Mouse (Mus musculus): ENCODE measurements around the gene Hadhb.

The Hadhb gene

DNA sequence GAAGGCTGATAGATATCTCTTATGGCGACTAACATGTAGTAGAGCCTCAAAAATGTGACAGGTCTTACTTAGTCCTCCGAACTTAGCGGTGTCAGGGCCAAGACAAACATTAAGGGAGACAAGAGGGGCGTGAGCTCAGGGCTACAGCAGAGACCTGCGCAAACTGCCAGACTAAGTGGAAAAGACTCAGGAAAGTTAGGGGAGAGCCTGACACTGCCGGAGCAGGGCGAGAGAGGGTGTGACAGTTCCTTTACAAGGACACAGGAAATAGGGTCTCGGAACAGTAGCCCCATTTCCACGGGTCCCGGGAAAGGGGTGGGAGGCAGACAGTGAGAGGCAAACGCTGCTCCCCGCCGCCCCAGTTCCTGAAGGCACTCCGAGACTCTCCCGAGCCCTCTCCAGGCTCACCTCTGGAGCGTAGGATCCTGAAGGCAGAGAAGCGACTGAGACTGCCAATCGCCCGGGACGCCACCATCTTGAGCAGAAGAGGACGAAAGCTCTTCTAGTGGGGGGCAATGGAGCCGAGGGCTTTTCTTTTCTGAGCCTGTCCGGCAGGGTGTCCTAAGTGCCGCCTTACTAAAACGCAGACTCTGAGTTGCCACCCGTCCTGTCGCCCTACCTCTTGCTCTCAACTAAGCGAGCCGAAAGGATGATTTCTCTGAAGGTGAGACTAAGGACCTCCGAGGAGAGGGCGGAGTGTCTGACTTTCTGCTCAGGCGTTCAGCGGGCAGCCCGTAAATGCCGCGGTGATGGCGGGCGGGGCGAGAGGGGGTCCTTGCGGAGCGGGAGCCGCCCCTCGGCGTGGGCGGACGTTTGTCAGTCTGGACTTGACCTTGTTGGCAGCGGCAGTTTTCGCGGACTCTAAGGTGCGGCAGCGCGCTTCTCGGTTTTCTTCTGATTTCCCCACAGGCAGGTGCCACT is at the start of gene Hadhb, which contains the start of gene Hadha:
Hadhb (plus strand) TSS at position 775 of the 921 bp plus-strand sequence.
Hadha (minus strand) TSS at position 689 of the 921 bp plus-strand sequence.
- DNase-seq = peak; percentile 94 to 95

DNA sequence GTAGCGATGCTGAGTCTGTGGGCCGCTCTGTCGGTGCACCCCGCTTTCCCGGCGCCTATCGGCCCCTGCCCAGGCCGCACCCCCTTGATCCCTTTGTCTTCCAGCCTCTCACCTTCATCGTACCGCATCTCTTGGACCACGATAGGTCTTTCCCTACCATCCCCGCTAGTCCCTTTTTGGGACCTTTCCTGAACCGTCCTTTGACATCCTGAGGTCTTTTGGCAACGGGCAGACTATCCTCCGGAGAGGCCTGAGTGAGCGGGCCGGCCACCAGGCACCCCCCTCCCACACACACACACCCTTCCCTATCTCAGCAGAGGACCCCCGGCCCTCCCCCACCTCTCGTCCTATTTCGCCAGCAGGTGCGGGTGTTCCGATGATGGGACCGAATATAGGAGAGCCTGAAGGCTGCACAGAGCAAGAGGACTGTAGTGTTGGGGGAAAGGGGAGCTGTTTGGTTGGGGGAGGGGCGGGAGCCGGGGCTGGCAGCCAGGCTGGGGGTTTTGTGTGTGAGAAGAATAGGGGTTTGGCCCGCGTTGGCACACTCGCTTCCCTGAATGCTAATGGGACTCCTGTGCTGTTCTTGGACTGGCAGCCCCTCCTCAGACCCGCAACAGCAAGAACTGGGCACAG is 49.3 kb upstream of the Hadhb start, which contains the start of gene 3110082J24Rik:
3110082J24Rik (minus strand) TSS at position 419 of the 633 bp plus-strand sequence.
- peak in 1 of 2 experiments; percentile 15 for DNase-seq

DNA sequence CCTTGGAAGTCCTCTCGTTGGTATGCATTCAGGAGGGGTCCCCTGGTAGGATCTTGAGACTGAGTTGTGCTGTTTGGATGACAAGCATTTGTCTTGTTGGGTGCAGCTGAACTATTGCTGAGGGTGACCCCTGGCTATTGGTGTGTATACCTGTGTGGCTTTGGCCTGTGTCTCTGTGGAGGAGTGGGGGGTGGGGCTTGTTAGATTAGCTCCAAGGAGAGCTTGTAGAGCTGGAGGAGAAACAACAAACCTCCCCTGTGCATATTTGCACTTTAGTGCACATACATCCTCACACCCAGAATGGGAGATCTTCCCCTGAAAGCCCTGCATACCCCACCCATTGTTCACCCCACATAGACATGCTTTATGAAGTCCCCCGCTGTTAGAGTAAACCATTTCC is 48.3 kb upstream of the Hadhb start:
- DNase-seq = peak in 1 of 2 experiments; percentile 6

DNA sequence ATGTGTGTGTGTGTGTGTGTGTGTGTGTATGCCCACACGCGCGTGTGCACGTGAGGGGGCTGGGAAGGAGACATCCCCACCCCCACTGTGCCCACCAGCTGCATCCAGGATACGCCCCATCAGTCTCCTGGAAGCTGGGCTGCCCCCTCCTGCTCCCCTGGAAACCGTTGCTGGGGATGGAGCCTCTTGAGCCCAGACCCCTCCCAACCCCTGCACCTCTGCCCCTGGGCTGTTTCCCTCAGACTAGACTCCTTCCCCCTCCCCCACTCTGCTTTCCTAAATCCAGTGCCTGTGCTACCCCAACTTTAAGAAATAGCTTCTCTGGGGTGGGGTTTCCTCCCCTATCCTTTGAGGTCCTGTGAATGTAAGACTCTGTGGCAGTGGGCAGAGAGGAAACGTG is 47.9 kb upstream of the Hadhb start:
- DNase-seq = peak in 1 of 2 experiments; percentile 13

DNA sequence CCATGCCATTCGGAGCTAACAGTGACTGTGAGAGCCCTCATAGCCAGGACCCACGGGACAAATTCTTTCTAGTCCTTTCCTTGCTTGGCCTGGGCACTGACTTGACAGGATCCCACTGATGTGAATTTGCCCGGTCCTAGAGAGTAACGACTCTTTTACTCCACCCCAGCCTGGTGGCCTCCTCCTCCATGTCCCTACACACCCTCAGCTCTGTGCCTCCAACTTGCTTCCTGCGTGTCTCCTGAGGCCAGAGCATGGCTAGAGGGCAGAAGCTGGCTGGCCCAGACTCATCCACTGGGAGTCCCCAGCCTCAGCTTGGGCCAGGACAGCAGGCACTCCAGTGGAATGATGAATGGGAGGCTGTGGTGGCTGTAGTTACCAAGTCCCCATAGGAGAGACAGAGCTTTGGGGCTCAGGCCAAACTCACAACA is 47.4 kb upstream of the Hadhb start:
- peak in 1 of 2 experiments; percentile 16 for DNase-seq

DNA sequence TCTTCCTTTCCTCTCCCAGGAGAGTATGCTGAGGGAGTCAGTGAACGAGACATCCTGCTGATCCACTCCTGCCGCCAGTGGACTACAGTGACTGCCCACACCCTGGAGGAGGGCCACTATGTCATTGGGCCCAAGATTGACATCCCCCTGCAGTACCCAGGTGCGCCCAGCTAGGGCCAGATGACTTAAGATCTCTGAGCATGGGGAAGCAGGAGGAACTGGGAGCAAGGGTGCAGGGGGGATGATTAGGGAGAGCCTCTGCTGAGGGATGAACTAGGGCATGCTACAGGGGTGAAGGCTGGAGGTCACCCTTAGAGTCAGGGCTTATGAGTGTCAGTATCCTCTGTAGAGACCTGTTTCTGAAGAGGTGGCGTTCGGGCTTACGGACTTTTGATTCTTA is 46.8 kb upstream of the Hadhb start:
- DNase-seq = peak in 1 of 2 experiments; percentile 6

DNA sequence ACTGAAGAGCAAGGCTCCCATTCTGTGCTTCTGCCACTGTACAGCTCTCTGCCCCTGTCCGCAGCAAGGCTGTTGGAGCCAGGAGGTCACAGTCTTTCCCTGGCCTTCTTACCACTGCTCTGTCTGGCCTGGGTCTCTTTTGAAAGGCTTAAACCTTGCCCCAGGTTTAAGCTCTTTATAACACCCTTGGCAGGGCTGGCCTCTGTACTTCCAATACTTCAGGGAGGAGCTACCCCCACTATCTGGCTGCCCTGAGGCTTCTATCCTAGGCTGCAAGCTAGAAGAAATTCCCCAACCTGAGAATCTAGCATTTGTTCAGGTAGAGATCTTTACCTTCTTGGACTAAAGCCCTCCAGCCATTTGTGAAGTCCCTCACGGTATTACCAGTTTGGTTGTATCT is 45.1 kb upstream of the Hadhb start:
- DNase-seq = no peak

DNA sequence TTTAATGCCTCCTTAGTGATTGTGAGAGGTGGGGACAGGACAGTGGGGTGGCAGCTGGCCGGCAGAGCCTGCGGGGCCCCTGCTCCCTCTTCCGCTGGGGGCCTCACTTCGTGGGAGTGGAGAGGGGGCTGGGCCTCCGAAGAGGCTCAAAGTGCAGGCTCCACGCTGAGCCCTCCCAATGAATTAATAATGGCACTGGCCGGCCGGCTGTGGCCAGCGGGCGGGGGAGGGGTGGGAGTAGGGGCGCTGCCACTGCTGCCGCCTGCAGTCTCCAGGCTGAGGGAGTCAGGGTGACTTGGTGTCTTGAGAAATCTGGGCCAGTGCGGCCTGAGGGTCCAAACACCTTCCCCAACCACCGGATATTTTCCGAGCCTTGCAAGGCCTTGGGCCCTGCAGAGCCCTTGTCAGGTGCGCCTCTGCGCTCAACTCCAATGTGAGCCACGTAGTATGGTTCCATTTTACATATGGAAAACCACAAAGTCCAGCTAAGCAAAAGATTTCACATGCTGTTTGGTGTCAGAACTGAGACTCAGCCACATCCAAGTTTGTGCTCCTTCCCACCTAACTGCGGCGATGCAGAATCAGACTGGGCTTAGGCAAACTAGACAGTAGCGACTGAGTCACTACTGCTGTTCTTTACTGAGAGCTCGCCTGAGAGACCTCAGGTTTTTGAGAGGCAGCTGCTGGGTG is 44.5 kb upstream of the Hadhb start:
- peak in 1 of 2 experiments; percentile 17 for DNase-seq

DNA sequence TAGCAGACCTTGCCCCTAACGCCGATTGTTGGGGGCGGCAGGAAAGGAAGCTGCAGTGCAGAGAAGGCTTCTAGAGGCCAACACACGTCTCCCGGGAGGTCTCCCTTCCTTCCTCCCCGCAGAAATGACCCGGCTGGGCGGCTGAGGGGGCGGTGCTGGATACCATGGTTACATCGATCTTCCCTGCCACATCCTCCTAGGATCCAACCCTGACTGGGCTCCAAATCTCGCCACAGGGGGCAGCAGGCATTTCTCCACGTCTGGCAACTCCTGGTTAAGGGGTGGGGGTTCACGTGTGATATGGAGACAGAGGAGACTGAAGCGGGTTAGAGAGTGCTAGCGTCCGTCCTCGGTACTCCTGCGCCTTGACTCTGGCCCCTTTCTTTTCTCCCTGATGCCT is 43.9 kb upstream of the Hadhb start:
- DNase-seq = peak; percentile 51 to 58

DNA sequence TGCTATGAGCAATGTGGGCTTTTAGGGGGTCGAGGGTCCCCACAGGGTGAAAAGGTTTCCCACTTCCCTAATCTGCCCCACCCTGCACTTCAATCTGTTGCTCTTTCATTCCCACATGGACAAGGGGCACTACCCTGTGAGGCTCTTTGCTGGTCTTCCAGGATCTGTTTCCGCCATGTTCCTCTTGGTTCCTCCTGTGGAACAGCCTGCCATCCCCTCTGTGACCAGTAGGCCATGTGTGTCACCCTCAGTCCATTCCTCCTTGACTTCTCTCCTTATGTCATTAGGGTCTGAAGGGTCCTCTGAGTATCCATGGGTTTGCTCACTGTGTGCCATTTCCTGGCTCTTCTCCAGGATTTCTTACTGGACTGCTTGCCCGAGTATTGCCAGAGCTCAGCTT is 43.3 kb upstream of the Hadhb start:
- no peak for DNase-seq

DNA sequence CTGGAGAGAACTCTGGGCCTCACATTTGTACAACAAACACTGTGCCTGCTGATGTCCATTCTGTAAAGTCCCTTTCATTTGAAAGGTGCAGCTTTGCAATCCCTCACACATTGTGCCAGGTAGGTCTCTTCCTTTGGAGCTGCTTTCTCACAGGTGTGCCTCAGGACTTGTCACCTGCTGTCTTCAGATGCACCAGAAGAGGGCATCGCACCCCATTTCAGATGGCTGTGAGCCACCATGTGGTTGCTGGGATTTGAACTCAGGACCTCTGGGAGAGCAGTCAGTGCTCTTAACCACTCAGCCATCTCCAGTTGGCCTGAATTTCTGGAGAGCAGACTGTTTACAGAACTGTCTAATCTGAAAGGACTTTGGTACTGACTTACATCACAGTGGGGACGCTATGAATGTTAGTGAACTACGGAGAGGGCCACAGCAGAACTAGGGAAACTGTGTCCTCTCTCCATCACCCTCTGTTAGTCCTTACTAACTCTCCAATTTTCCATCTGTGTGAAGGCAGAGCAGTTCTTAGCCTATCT is 42.4 kb upstream of the Hadhb start:
- DNase-seq = no peak

DNA sequence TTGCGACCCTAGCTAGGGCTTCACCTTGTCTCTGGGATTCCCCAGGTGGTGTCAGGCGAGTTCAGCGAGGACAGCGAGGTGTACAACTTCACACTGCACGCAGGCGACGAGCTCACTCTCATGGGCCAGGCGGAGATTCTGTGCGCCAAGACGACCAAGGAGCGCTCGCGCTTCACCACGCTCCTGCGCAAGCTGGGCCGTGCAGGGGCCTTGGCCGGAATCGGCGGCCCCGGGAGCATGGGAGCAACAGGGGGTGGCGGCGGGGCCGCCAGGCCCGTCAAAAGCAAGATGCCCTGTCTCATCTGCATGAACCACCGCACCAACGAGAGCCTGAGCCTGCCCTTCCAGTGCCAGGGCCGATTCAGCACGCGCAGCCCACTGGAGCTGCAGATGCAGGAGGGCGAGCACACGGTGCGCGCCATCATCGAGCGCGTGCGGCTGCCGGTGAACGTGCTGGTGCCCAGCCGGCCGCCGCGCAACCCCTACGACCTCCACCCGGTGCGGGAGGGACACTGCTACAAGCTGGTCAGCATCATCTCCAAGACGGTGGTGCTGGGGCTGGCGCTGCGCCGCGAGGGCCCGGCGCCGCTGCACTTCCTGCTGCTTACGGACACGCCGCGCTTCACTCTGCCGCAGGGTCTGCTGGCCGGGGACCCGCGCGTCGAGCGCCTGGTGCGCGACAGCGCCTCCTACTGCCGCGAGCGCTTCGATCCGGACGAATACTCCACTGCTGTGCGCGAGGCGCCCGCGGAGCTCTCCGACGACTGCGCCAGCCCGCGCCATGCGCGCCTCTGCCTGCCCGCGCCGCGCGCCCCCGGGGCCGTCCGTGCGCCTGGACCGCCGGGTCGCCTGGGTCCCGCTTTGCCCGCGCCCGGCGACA is 40.9 kb upstream of the Hadhb start:
- peak; percentile 83 to 86 for DNase-seq

DNA sequence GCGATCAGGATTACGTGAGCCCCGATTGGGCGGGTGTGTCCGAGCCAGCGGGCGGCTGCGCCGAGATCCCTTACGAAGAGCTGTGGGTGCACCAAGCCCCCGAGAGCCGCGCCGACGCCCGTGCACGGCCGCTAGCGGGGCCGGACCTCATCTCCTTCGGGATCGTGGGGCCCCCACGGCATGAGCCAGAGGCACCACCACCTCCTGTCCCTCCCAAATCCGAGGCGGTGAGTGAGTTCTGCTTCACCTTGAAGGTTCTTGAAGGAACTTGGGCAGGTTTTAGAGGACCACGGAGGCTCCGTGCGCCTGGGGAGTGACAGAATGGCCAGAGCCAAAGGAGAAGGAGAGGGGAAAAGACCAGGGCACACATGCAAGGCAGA is 40.3 kb upstream of the Hadhb start:
- DNase-seq = no peak

DNA sequence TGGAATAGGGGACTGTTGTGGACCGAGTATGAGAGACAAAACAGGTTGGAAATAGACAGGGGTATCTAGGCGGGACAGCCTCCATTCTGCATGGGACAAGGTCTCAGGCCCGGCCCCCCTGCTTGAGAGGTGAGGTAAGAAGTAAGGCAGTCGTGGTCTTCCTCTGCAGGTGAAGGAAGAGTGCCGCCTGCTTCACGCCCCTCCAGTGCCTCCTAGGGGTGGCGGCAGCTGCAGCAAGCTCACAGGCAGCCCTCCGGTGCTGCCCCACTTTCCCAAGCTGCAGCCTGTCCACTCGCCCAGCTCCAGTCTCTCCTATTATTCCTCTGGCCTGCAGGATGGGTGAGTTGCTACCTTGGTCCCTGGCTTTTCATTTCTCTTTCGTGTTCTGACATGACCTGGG is 39.3 kb upstream of the Hadhb start:
- DNase-seq = peak in 1 of 2 experiments; percentile 12

DNA sequence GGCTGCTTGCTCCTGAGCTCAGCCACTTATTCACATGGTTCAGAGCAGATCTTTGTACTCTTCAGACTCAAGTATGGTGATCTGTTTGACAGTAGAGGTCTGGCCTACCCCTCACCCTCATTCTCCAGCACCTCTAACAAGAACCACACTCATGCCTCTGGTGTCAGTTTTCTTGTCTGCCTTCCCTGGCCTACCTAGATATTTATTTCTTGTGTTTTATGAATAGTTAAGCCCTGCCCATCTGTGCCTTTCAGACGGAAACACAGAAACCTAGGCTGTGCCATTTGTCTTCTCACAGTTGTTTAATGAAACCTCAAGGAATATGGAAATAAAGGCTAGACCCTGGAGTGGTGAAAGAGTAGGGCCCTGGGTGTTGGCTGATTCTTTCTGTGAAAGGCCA is 37.0 kb upstream of the Hadhb start:
- no peak for DNase-seq

DNA sequence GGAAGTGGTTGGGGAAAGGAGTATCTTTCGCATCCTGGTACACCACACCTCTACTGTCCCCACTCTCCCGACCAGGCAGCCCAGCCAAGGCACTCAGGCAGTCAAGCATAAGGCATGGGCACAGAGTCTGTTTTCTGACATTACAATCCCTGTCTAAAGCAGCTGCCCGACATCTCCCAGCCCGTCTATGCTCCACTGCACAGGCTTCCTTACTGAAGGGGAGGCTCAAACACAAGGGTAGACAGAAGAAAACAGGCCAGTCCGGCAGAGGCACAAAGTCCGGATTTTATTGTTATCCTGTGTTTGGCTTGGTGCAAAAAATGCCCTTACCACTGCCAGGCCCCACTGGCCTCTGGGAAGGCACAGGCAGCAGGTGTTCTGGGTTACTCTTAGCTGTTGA is 35.9 kb upstream of the Hadhb start:
- DNase-seq = no peak

DNA sequence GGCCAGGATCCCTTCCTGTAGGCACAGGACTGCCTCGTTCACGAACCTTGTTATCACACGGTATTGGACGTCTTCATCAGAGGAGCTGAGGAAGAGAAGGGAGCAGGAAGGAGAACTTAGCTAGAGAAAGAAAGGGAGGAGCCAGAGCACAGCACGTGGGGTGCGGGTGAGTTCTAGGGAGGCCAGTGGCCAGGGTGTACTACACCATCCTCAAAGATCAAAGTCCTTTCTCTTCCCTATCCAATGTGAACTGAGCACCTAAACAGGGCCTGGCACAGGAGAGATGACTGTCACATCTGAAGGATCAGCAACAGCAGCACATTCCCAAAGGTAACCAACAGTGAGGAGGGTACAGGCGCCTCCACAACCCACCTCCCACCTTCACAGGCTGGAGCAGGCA is 34.9 kb upstream of the Hadhb start:
- no peak for DNase-seq

DNA sequence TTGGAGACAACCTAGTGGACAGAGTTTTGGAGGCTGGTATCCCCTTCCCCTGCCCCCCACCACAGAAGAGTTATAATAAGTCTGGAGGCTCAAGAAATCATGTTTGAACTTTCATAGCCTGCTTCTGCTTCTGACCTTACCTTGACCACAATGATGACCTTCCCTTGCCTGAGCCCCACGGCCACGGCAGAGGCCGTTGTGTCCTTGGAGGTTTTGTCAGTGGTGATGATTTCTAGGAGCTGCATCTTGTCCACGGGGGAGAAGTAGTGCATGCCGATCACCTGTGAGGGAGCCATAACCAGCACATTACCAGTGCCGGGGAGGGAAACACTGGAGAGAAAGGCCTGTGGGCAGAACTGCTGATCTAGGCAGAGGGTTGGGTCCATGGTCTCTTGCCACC is 32.6 kb upstream of the Hadhb start:
- DNase-seq = no peak

DNA sequence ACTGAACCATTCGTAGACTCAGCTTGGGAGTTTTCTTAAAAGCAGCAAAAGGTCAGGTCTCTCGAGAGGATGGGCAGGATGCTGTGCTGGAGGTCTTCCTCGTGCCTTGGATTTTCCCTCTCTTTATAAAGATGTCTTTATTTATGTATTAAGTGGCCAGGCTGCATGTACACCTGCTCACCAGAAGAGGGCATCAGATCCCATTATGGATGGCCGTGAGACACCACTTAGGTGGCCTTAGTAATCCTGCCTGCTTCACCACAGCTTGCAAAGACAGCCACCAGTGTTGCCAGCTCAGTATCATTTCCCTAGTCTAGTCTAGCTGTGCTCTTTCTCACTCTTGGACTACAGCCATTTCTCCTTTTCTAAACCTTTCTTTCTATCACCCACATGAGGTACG is 29.5 kb upstream of the Hadhb start:
- no peak for DNase-seq

DNA sequence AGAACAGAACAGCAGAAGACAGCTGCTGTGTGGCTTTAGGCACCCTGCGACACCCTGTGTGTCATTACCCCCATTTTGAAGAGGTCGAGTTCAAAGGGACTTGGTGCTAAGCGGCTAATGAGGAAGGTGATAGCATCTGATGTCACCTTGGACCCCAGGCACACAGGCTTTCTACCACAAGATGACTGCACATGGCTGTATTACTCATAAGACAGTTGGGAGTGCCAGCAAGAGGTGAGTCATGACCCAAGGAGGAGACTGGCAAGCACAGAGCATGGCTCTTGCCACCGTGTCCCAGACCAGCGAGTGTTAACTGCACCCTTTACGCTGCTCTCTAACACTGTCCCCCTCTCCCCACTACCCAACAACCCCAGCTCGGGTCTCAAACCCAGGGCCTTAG is 28.3 kb upstream of the Hadhb start:
- no peak for DNase-seq

DNA sequence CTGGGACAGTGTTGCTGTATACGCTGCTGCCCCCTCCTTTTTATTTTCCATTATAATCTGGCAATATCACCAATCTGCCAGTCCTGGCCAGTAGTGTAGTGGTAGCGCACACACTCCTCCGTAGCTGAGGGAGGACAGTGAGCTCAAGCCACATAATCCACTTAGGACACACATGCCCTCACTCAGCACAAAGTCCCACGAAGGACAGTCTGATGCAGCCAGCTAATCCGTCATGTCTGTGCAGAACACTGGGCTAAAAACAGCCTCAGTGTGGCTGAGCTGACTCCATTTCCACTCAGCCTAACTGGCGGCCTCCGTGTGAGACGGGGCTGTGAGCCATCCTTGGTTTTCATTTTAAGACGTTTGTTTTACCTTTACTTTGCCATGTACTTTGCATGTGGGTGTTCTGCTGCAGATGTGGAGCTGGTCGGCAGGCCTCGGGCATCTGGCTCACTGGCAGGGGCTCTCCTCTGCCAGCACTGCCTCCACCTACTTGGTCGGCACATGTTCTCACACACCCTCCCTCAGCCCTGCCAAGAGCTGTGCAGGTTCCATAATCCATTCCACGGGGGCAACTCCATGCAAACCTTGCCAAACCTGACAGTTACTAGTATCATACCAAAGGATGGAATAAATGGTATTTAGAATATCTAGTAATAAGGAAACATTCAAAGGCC is 27.0 kb upstream of the Hadhb start:
- no peak for DNase-seq

All from lung, postnatal 4 days (tissue).